Mouse (Mus musculus): Measurements from ENCODE around the gene Ubox5.
"Not testable (repeated sequence)": the region's sequence is repeated elsewhere in the genome, so short reads cannot be mapped to it uniquely, and the experiment has no call there.

Ubox5 gene

DNA sequence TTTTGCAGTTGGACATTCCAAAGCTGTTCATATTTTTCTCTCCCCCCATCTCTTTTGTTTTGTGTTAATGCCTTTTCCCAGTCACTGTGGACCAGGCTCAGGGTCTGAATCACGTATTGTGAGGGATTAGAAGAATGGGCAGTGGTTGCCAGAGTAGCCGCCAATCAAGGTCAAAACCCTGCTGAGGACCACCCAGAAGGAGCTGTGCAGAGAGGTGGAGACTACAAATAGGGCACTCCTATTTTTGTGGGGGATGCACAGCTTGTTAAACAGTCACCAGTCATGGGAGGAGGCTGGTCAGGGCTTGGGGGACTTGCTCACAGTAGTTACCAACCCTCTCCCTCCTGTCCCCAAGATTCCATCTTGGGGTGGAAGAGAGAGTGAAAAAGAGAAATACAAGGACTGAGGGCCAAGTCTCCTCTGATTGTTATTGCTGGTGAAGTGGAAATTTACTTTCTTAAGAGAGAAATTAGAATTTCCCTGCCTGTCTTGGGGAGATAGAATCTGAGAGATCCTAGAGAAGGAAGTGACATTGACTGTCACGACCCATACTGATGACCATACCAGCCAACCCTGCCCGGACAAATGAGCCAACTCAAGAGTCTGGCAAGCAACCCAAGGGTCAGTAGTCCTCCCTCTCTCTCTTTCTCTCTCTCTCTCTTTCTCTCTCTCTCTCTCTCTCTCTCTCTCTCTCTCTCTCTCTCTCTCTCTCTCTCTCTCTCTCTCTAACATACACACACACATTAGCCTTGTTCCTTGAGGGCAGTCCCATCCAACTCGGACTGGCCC, 3.2 kb upstream of the Ubox5 start:
- peak; percentile 55 for DNase-seq

DNA sequence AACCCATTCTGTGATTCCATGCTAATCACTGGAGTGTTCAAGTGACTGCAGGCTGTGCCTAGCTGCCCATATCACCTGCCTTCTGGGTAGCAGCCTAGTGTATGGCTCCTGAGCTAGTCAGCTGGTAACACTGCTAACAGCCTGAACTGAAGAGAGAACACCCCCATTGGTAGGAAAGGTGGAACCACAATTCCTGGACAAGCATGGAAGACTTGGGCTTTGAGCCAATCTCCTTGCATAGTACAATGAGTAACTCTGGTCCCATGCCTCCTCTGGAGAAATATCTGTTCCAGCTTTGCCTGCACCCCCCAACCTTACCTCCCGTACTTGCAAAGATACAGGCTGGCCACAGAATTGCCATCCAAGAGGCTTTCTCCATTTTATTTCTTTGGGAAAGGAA, 2.6 kb upstream of the Ubox5 start:
- DNase-seq: no peak

DNA sequence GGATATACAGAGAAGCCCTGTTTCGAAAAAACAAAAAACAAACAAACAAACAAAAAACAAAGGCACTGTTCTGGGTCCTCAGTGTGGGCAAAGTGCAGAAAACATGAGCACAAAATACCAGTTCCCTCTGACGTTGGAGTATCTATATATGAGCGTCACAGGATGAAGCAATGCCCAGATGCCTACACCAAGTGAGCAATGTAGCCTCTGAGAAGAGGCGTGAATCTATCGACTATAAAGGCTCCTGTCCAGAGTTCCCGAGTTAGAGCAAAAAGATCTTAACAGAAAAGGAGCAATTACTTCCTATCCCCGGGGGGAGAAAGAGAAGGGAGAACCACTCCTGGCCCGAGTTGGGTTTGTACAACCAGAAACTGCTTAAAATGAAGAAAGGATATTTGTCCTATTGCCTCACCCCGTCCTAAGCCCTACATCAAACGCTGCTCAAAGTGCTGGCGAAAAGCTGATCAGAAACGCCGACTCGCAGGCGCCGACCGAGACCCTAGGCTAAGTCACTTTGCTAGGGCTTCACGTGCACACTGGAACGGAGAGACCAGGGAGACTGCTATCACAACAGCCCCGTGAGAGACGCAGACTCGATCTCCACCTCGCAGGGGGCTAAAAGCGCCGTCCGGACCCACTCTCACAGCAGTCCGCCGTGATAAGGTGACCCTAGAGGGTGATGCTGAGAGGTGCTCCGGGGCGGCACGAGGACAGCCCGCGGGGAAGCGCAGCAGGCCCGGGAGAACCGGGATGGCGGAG, 579 bp downstream of the Ubox5 start:
- no peak for DNase-seq

DNA sequence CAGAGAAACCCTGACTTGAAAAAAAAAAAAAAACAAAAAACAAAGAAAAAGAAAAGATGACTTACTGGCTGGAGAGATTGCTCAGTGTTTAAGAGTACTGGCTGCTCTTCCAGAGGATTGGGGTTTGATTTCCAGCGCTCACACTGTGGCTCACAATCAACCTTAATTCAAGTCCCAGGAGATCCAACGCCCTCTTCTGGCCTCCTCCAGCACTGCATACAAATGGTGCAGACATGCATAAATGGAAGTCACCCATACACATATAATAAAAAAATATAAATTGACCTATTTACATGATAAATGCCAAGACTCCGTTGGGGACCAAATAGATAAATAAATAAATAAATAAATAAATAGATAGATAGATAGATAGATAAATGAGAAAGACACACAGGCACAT, 1.4 kb downstream of the Ubox5 start:
- DNase-seq: no peak

GRCm38 (mm10) chr2:130618972-130619371, 10.9 kb downstream of the Ubox5 start:
- no peak for DNase-seq

DNA sequence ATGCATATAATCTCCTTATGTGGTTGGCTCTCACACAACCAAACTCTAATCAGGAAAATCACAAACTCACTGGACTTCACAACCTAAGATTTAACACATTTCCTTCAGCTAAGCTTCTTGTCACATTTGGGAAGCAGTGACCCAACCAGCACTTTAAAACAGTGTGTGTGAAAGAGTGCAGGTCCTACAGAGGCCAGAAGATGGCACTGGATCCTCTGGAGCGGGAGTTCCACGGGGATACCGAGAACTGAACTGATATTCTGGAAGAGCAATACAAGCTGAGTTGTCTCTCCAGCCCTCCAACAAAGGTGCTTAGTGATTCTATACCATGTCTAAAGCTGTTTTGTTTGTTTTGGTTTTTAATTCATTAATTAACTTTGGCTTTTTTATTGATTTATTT, 16.7 kb downstream of the Ubox5 start:
- DNase-seq: peak; percentile 27

DNA sequence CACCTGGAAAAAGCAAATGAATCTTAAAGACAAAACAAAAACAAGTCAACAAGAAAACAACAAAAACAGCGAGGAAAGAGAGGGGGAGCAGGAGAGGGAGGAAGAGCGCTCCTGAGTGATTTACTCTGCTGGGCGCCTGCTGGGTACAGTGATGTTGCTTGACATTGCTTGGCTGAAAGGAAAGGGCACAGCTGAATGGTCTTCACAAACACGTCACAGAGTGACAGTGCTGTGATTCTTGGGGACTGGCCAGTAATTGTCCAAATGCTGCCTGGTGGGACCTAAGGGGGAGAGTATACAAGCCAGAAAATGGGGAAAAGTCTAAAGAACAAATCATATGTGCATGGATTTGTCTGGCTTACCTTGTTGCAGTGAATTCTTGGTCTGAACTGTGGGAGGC, 27.6 kb downstream of the Ubox5 start:
- no peak for DNase-seq

DNA sequence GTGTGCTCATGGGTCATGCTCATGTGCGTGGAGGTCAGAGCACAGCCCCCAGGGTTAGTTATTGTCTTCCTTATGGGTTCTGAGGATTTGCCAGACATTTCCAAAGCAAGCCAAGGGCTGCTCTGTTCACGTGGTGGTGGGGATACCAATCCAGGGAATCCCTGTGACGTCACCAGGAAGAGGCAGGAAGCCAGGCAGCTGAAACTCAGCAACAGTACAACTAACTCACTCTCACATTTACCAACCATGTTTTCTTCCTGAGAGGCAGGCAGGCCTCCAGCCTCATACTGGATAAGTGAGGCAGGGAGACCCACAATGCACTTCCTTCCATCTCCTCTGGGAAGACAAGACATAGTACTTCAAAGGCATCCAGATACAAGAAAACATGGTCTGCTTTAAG, 31.4 kb downstream of the Ubox5 start:
- no peak for DNase-seq

GRCm38 (mm10) chr2:130597601-130598010, 32.2 kb downstream of the Ubox5 start:
- peak; percentile 58 for DNase-seq

DNA sequence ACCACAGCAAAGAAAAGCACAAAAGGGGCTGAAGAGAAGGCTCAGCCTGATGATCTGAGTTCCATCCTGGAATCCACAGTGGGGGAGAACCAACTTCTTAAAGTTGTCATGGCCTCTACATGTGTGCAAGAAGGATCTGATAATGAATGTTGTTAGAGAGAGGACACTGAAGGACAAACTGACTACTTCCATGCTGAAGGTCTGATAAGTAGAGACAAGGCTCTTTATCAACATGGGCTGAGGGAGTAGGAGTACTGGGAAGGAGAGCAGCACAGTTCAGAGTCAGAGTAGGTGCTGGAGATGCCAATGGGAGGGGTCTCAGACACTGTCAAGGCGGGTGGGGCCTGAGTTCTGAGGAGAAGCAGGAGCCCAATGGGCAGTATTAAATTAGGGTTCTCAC, 34.2 kb downstream of the Ubox5 start:
- no peak for DNase-seq

DNA sequence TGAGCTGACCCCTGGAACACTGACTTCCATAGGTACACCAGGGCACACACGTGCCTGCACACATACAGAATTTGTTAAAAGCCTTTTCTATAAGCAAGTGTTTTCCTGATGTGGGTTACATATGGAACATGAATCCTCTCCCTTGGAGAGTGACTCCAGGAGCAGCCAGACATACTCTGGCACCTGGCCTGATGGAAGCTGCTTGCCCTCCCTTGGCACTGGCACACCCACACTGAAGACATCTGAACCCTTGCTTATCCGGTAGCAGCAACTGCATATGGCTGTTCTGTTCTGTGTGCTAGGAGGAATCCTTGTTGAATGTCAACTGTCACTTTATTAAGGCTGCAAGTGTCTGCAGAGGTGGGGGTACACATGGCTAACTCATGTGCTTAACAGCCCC, 38.8 kb downstream of the Ubox5 start:
- no peak for DNase-seq

DNA sequence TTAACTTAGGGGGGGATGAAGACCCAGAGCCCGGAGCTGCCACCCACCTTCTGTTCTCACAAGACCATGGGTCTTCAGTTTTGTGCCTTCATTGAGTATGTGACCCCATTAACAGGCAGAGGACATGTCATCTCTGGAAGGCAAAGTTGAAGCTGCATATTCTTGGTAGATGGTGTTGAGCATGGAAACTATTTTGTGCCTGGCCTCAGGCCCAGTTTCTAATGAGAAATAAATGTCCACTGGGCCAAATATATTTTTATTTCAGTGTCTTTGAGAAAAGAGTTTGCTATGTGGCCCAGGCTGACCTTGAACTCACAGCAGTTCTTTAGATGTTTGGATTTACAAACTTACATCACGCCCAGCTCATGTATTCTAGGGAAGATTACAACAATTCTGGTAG, 40.1 kb downstream of the Ubox5 start:
- no peak for DNase-seq

GRCm38 (mm10) chr2:130589157-130589556, 40.7 kb downstream of the Ubox5 start:
- DNase-seq: no peak

- DNase-seq: no peak
These were observed 41.5 kb downstream of the Ubox5 start for GRCm38 (mm10) chr2:130588373-130588772.

DNA sequence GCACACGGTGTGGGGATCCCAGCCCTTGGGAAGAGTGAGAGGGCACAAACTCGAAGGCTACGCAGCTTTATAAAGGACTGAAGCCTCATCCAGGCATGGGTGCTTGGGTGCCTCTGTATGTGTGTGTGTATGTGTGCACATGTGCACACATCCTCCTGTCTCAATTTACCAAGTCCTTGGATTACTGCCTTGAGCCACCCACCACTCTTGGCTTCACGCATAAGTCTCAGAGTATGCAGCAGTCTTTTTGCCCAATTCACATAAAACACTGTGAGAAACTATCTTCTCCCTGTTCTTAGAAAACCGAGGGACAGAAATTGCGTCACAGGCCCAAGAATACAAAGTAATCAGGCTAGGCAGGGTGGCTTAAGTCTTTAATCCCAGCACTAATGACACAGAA, 43.8 kb downstream of the Ubox5 start:
- no peak for DNase-seq

- DNase-seq: no peak
These were observed 45.8 kb downstream of the Ubox5 start for GRCm38 (mm10) chr2:130583902-130584560.

DNA sequence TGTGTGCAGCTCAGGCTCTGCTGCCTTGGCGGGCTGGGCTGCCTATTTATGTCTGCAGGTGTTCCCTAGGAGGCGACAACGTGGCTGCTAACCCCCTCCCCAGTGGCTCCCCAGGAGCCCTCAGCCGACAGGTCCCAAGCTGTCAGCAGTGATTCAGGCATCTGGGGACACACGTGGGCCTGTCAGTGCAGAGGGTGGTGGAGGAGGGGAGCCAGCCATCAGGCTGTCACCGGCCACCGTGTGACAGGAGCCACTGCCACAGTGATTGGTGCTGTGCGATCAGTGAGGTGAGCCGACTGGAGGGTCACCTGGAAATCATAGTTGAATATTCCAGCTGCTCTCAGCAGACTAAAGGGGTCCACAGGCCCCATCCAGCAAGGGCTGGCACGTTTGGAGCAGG, 47.3 kb downstream of the Ubox5 start, which contains the start of gene Avp:
Gene Avp (minus strand): TSS at position 3 of the 400 bp plus-strand sequence.
- DNase-seq: no peak

- DNase-seq: no peak
These were observed 48.6 kb downstream of the Ubox5 start for GRCm38 (mm10) chr2:130581201-130581600.

DNA sequence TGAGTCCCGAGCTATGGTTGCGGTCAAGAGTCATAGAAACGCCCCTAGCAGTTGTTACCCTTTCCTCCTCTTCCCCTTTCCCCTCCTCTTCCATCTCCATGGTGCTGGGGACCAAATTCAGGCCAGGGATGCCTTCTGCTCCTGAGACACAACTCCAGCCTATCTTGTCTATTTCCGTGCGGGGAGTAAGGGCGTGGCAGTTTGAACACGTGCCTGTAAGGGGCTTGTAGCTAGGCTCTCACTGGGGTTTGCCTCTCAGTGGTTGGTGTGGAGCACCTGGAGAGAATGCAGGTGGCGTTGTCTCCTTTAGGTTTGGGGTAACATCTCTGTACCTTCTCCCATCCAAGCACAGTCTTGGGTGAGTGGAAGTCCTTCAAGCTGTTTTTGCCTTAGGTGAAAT, 50.0 kb downstream of the Ubox5 start:
- no peak for DNase-seq

DNA sequence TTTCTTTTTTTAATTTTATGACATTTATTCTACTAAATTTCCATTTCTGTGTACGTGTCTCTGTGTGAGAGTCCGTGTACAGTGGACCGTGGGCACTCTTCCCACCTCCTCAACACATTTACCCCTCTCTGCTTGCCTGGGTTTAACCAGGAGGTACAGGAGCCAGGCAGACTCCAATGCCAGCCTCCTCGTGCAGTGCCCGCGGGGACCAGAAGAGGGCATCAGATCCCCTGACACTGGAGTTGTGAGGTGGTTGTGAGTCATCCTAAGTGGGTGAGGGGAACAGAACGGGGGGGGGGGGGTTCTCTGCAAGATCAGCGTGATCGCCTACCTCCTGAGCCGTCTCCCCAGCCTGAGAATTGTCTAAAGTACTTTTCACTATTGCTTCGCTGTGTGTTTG, 51.7 kb downstream of the Ubox5 start:
- peak; percentile 52 for DNase-seq

DNA sequence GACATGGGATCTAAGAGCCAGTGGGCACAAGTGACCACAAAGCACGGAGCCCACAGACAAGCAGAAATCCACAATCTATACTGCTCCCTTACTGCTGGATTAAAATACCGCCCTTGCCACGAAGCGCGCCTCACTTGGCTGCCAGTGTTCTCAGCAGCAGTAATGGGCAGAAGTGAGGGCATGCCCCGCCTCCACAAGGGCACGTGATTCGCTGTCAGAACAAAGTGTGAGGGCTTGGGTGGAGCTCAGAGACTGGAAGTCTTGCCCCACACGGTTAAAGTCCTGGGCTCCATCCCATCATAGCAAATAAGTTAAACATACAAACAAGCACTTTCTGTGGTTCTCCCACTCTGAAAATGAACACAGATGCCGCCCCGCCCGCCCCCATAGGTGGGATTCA, 52.2 kb downstream of the Ubox5 start:
- DNase-seq: peak; percentile 47

DNA sequence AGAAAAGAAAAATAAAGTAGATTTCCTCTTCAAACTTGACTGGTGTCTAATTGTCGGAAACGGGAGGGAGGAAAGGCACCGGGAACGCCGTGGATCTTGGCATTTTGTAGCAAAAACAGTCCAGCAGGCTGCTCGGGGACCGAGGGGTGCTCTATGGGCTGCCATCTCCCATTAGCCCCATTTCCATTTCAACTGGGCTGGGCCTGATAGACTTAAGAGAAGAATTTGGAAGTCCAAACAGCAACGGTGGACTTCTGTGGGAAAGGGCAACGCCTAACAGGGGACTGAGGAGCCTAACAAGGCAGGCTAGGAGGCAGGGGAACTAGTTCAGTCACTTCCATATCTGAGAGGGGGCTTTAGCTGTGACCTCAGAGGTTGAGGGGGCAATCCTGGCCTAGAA, 52.8 kb downstream of the Ubox5 start:
- DNase-seq: no peak

GRCm38 (mm10) chr2:130576564-130576963, 53.3 kb downstream of the Ubox5 start:
- not testable (repeated sequence) for DNase-seq

GRCm38 (mm10) chr2:130575873-130576272, 54.0 kb downstream of the Ubox5 start, which contains the start of gene Oxt:
Oxt (plus strand) TSS chr2:130576173.
- DNase-seq: no peak
